Mouse (Mus musculus): ENCODE results near the gene Ccdc63. TPM values are rescaled to one million over a fixed set of nuclear protein-coding genes. Genes with fewer than 3 reads are reported as not detected.

The Ccdc63 gene
- polyA plus RNA-seq, 1 experiment: not detected

DNA sequence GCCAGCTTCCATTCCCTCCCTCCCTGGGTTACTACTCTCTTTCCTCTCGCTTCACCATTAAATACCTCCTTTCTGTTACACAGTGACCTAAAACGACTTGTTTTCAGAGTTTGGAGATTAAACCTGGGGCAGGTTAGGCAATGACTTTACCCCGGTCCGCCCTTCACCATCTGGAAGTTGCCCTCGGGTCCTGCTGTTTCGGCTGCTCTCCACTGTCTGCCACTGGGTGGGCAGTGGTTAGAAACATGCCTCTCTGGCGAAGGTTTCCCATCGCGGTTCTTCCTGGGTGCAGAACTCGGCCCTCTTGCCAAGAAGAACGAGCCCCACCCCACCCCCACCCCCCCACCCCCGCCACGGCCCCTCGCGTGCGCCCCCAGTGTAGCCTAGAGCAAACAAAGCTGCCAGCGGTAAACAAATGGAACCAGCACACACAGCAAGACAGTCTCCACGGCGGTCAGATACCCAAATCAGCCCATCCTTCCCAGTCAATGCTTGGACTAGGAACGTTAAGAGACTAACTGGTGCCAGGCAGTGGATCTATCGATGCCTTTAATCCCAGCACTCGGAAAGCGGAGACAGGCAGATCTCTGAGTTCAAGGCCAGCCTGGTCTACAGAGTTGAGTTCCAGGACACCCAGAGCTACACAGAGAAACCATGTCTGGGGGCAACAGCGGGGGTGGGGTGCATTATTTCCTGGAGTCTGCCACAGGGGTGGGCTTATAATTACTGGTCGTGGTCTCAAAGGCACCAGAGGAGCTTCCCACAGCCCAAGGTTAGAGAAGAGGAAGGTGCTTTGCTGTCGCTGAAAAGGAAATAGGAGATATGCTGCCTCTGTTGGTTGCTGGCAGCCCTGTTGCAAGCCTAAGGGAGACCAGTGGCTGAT, 8.2 kb downstream of the Ccdc63 start:
- peak overlapping the region; percentile 50 for H3K4me3 ChIP-seq (ENCODE audit: insufficient read depth, low read depth, low read length)
- peaks cover 26% of the 10 kb centered on the region for H3K4me1 ChIP-seq (ENCODE audit: control insufficient read depth, insufficient read depth, low read length)
- H3K27ac ChIP-seq (ENCODE audit: insufficient read depth, low read depth, low read length): peak overlapping the region; percentile 71
- 19% methylated on average over 26 of the region's 26 CpGs for WGBS
- TF ChIP-seq POLR2A (IDR thresholded peaks at IDR 0.05; ENCODE audit: insufficient read depth, low read depth, low read length): no peak
- no peak for TF ChIP-seq CTCF (IDR thresholded peaks at IDR 0.05; ENCODE audit: insufficient read depth, low read depth, low read length)

GRCm38 (mm10) chr5:122131076-122132051, 9.3 kb downstream of the Ccdc63 start:
- TF ChIP-seq POLR2A (IDR thresholded peaks at IDR 0.05; ENCODE audit: insufficient read depth, low read depth, low read length) (no peak), CTCF (IDR thresholded peaks at IDR 0.05; ENCODE audit: insufficient read depth, low read depth, low read length) (peak; percentile 84)
- H3K27ac ChIP-seq (ENCODE audit: insufficient read depth, low read depth, low read length): peak overlapping the region; percentile 71
- 9% methylated on average over 34 of the region's 34 CpGs for WGBS
- H3K4me3 ChIP-seq (ENCODE audit: insufficient read depth, low read depth, low read length): peak overlapping the region; percentile 50
- peaks cover 26% of the 10 kb centered on the region for H3K4me1 ChIP-seq (ENCODE audit: control insufficient read depth, insufficient read depth, low read length)

- no peak overlapping the region for H3K27ac ChIP-seq (ENCODE audit: insufficient read depth, low read depth, low read length)
- WGBS: 53% methylated on average over 11 of the region's 11 CpGs
- H3K4me1 ChIP-seq (ENCODE audit: control insufficient read depth, insufficient read depth, low read length): peaks cover 26% of the 10 kb centered on the region
- no peak overlapping the region for H3K4me3 ChIP-seq (ENCODE audit: insufficient read depth, low read depth, low read length)
- TF ChIP-seq POLR2A (IDR thresholded peaks at IDR 0.05; ENCODE audit: insufficient read depth, low read depth, low read length): no peak
- TF ChIP-seq CTCF (IDR thresholded peaks at IDR 0.05; ENCODE audit: insufficient read depth, low read depth, low read length): no peak
Measured at GRCm38 (mm10) chr5:122130341-122130998, 10.2 kb downstream of the Ccdc63 start.

- Histone ChIP-seq H3K4me3 (ENCODE audit: insufficient read depth, low read depth, low read length) (no peak overlapping the region), H3K27ac (ENCODE audit: insufficient read depth, low read depth, low read length) (no peak overlapping the region), H3K4me1 (ENCODE audit: control insufficient read depth, insufficient read depth, low read length) (peaks cover 26% of the 10 kb centered on the region)
- TF ChIP-seq POLR2A (IDR thresholded peaks at IDR 0.05; ENCODE audit: insufficient read depth, low read depth, low read length) (no peak), CTCF (IDR thresholded peaks at IDR 0.05; ENCODE audit: insufficient read depth, low read depth, low read length) (no peak)
- WGBS: 26% methylated on average over 16 of the region's 16 CpGs
Measured at GRCm38 (mm10) chr5:122129068-122129655, 11.5 kb downstream of the Ccdc63 start.

- WGBS: 83% methylated on average over 8 of the region's 8 CpGs
- no peak for TF ChIP-seq CTCF (IDR thresholded peaks at IDR 0.05; ENCODE audit: insufficient read depth, low read depth, low read length)
- TF ChIP-seq POLR2A (IDR thresholded peaks at IDR 0.05; ENCODE audit: insufficient read depth, low read depth, low read length): no peak
Measured at GRCm38 (mm10) chr5:122125211-122125760, 15.3 kb downstream of the Ccdc63 start.

DNA sequence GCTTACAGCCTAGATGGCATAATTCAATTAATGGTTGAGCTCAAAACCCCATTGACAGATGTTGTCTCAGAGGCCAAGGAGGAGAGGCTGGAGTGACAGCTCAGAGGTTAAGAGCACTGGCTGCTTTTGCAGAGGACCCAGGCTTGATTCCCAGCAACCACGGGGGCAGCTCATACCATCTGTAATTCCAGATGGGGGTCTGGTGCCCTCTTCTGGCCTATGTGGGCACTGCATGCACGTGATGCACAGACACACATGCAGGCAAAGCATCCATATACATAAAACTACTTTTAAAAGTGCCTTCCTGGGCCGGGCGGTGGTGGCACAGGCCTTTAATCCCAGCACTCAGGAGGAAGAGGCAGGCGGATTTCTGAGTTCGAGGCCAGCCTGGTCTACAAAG, 24.4 kb downstream of the Ccdc63 start:
- H3K4me3 ChIP-seq (ENCODE audit: insufficient read depth, low read depth, low read length): no peak overlapping the region
- 0 out of 2 replicates have a peak, but pooled peaks cover 4% of the 10 kb centered on the region for H3K4me1 ChIP-seq (ENCODE audit: control insufficient read depth, insufficient read depth, low read length)
- no peak for TF ChIP-seq POLR2A (IDR thresholded peaks at IDR 0.05; ENCODE audit: insufficient read depth, low read depth, low read length)
- TF ChIP-seq CTCF (IDR thresholded peaks at IDR 0.05; ENCODE audit: insufficient read depth, low read depth, low read length): no peak
- WGBS: 86% methylated on average over 6 of the region's 6 CpGs
- no peak overlapping the region for H3K27ac ChIP-seq (ENCODE audit: insufficient read depth, low read depth, low read length)

More at GRCm38 (mm10) chr5:122125211-122125760, 15.3 kb downstream of the Ccdc63 start:
- H3K4me1 ChIP-seq (ENCODE audit: control insufficient read depth, insufficient read depth, low read length): peaks cover 7% of the 10 kb centered on the region
- no peak overlapping the region for H3K27ac ChIP-seq (ENCODE audit: insufficient read depth, low read depth, low read length)
- H3K4me3 ChIP-seq (ENCODE audit: insufficient read depth, low read depth, low read length): no peak overlapping the region

GRCm38 (mm10) chr5:122115266-122115763, 25.3 kb downstream of the Ccdc63 start:
- TF ChIP-seq POLR2A (IDR thresholded peaks at IDR 0.05; ENCODE audit: insufficient read depth, low read depth, low read length) (no peak), CTCF (IDR thresholded peaks at IDR 0.05; ENCODE audit: insufficient read depth, low read depth, low read length) (no peak)
- Histone ChIP-seq H3K27ac (ENCODE audit: insufficient read depth, low read depth, low read length) (no peak overlapping the region), H3K4me1 (ENCODE audit: control insufficient read depth, insufficient read depth, low read length) (0 out of 2 replicates have a peak, but pooled peaks cover 4% of the 10 kb centered on the region), H3K4me3 (ENCODE audit: insufficient read depth, low read depth, low read length) (no peak overlapping the region)
- 97% methylated on average over 9 of the region's 9 CpGs for WGBS

Measured in olfactory bulb, adult 2 months (tissue).